Mouse (Mus musculus): ENCODE measurements around the gene Scn8a. TPM values are rescaled to one million over a fixed set of nuclear protein-coding genes. Genes with fewer than 3 reads are reported as not detected.

The Scn8a gene
- total and polyA plus RNA-seq, 3 experiments: 0.02 TPM; not detected in 2

- 59% methylated on average over 14 of the region's 14 CpGs for WGBS
- Histone ChIP-seq H3K4me3 (no peak overlapping the region), H3K36me3 (ENCODE audit: control insufficient read depth, insufficient read depth, low read length) (no peaks in the 10 kb centered on the region), H3K27me3 (ENCODE audit: control insufficient read depth, insufficient read depth, low read length) (no peaks in the 10 kb centered on the region), H3K27ac (no peak overlapping the region), H3K4me1 (ENCODE audit: control insufficient read depth, insufficient read depth, low read length) (peaks cover 2% of the 10 kb centered on the region; the same call in 1 of the 2 replicates), H3K79me2 (replicated peaks; ENCODE audit: control insufficient read depth, insufficient read depth, low read length) (no peaks in the 10 kb centered on the region), H3K9ac (ENCODE audit: low read depth, low read length) (no peak overlapping the region)
- DNase-seq: no peak
- TF ChIP-seq EP300 (IDR thresholded peaks at IDR 0.05; ENCODE audit: insufficient read depth, low read depth, low read length) (no peak), POLR2A (IDR thresholded peaks at IDR 0.05; ENCODE audit: insufficient read depth, low read depth, low read length) (no peak), CTCF (IDR thresholded peaks at IDR 0.05) (no peak)
- intact Hi-C loops (cut with DNase I): no loop called here
These were observed 138.8 kb downstream of the Scn8a start for GRCm38 (mm10) chr15:101008386-101009010.

- intact Hi-C loops (cut with DNase I): no loop called here
- Histone ChIP-seq H3K27ac (no peak overlapping the region), H3K79me2 (replicated peaks; ENCODE audit: control insufficient read depth, insufficient read depth, low read length) (no peaks in the 10 kb centered on the region), H3K4me1 (ENCODE audit: control insufficient read depth, insufficient read depth, low read length) (peaks cover 2% of the 10 kb centered on the region; the same call in 1 of the 2 replicates), H3K4me3 (no peak overlapping the region), H3K27me3 (ENCODE audit: control insufficient read depth, insufficient read depth, low read length) (no peaks in the 10 kb centered on the region), H3K36me3 (ENCODE audit: control insufficient read depth, insufficient read depth, low read length) (no peaks in the 10 kb centered on the region), H3K9ac (ENCODE audit: low read depth, low read length) (no peak overlapping the region)
- WGBS: 74% methylated on average over 6 of the region's 6 CpGs
- no peak for TF ChIP-seq EP300 (IDR thresholded peaks at IDR 0.05; ENCODE audit: insufficient read depth, low read depth, low read length)
- no peak for TF ChIP-seq CTCF (IDR thresholded peaks at IDR 0.05)
- no peak for TF ChIP-seq POLR2A (IDR thresholded peaks at IDR 0.05; ENCODE audit: insufficient read depth, low read depth, low read length)
- no peak for DNase-seq
These were observed 141.7 kb downstream of the Scn8a start for GRCm38 (mm10) chr15:101011352-101011751.

GRCm38 (mm10) chr15:101028960-101029359 is 159.3 kb downstream of the Scn8a start:
- 78% methylated on average over 2 of the region's 2 CpGs for WGBS
- no peaks in the 10 kb centered on the region for H3K4me1 ChIP-seq (ENCODE audit: control insufficient read depth, insufficient read depth, low read length)
- intact Hi-C loops (cut with DNase I): no loop called here

GRCm38 (mm10) chr15:101039651-101040050 is 170.0 kb downstream of the Scn8a start:
- peaks cover 10% of the 10 kb centered on the region for H3K27me3 ChIP-seq (ENCODE audit: control insufficient read depth, insufficient read depth, low read length)
- H3K79me2 ChIP-seq (replicated peaks; ENCODE audit: control insufficient read depth, insufficient read depth, low read length): no peaks in the 10 kb centered on the region
- DNase-seq: no peak
- no peak overlapping the region for H3K9ac ChIP-seq (ENCODE audit: low read depth, low read length)
- no peak overlapping the region for H3K27ac ChIP-seq
- TF ChIP-seq CTCF (IDR thresholded peaks at IDR 0.05) (peak; percentile 54), EP300 (IDR thresholded peaks at IDR 0.05; ENCODE audit: insufficient read depth, low read depth, low read length) (no peak)
- no peaks in the 10 kb centered on the region for H3K36me3 ChIP-seq (ENCODE audit: control insufficient read depth, insufficient read depth, low read length)
- intact Hi-C loops (cut with DNase I): loop anchor here (5.0 kb wide), 1 partner anchor 282 kb away; no protein-coding TSS in a partner anchor
- H3K4me1 ChIP-seq (ENCODE audit: control insufficient read depth, insufficient read depth, low read length): no peaks in the 10 kb centered on the region; the same call in 1 of the 2 replicates
- WGBS: 44% methylated on average over 17 of the region's 17 CpGs
- H3K4me3 ChIP-seq: no peak overlapping the region

More at GRCm38 (mm10) chr15:101028960-101029359, 159.3 kb downstream of the Scn8a start:
- H3K27me3 ChIP-seq (ENCODE audit: control insufficient read depth, insufficient read depth, low read length): no peaks in the 10 kb centered on the region
- no peaks in the 10 kb centered on the region for H3K36me3 ChIP-seq (ENCODE audit: control insufficient read depth, insufficient read depth, low read length)
- DNase-seq: no peak
- H3K9ac ChIP-seq (ENCODE audit: low read depth, low read length): no peak overlapping the region
- no peak for TF ChIP-seq POLR2A (IDR thresholded peaks at IDR 0.05; ENCODE audit: insufficient read depth, low read depth, low read length)
- no peak for TF ChIP-seq CTCF (IDR thresholded peaks at IDR 0.05)
- TF ChIP-seq EP300 (IDR thresholded peaks at IDR 0.05; ENCODE audit: insufficient read depth, low read depth, low read length): no peak
- H3K27ac ChIP-seq: no peak overlapping the region
- H3K4me3 ChIP-seq: no peak overlapping the region
- H3K79me2 ChIP-seq (replicated peaks; ENCODE audit: control insufficient read depth, insufficient read depth, low read length): no peaks in the 10 kb centered on the region

- Histone ChIP-seq H3K9ac (ENCODE audit: low read depth, low read length) (no peak overlapping the region), H3K27me3 (ENCODE audit: control insufficient read depth, insufficient read depth, low read length) (peaks cover 18% of the 10 kb centered on the region), H3K4me3 (no peak overlapping the region), H3K79me2 (replicated peaks; ENCODE audit: control insufficient read depth, insufficient read depth, low read length) (no peaks in the 10 kb centered on the region), H3K27ac (no peak overlapping the region), H3K4me1 (ENCODE audit: control insufficient read depth, insufficient read depth, low read length) (no peaks in the 10 kb centered on the region; the same call in 1 of the 2 replicates), H3K36me3 (ENCODE audit: control insufficient read depth, insufficient read depth, low read length) (no peaks in the 10 kb centered on the region)
- WGBS: 39% methylated on average over 6 of the region's 6 CpGs
- no peak for DNase-seq
- intact Hi-C loops (cut with DNase I): loop anchor here (5.0 kb wide), 1 partner anchor 285 kb away; no protein-coding TSS in a partner anchor
- TF ChIP-seq POLR2A (IDR thresholded peaks at IDR 0.05; ENCODE audit: insufficient read depth, low read depth, low read length) (no peak), CTCF (IDR thresholded peaks at IDR 0.05) (no peak), EP300 (IDR thresholded peaks at IDR 0.05; ENCODE audit: insufficient read depth, low read depth, low read length) (no peak)
These were observed 172.3 kb downstream of the Scn8a start for GRCm38 (mm10) chr15:101041966-101042365.

- 25% methylated on average over 6 of the region's 6 CpGs for WGBS
These were observed 173.0 kb downstream of the Scn8a start for GRCm38 (mm10) chr15:101042613-101043012.

More at GRCm38 (mm10) chr15:101042613-101043012, 173.0 kb downstream of the Scn8a start:
- peak in 1 of 2 experiments; percentile 72 for DNase-seq
- Histone ChIP-seq H3K4me1 (ENCODE audit: control insufficient read depth, insufficient read depth, low read length) (no peaks in the 10 kb centered on the region; the same call in 1 of the 2 replicates), H3K79me2 (replicated peaks; ENCODE audit: control insufficient read depth, insufficient read depth, low read length) (no peaks in the 10 kb centered on the region), H3K9ac (ENCODE audit: low read depth, low read length) (no peak overlapping the region), H3K27me3 (ENCODE audit: control insufficient read depth, insufficient read depth, low read length) (peaks cover 21% of the 10 kb centered on the region), H3K4me3 (no peak overlapping the region), H3K27ac (no peak overlapping the region), H3K36me3 (ENCODE audit: control insufficient read depth, insufficient read depth, low read length) (no peaks in the 10 kb centered on the region)
- intact Hi-C loops (cut with DNase I): loop anchor here (5.0 kb wide), 1 partner anchor 285 kb away; no protein-coding TSS in a partner anchor
- TF ChIP-seq POLR2A (IDR thresholded peaks at IDR 0.05; ENCODE audit: insufficient read depth, low read depth, low read length) (no peak), EP300 (IDR thresholded peaks at IDR 0.05; ENCODE audit: insufficient read depth, low read depth, low read length) (no peak), CTCF (IDR thresholded peaks at IDR 0.05) (peak; percentile 80)

Data from heart, adult 2 months (tissue).